Mouse (Mus musculus) heart, embryonic 14.5 days (tissue): Measurements from ENCODE around the gene Slit3. TPM values are rescaled to one million over a fixed set of nuclear protein-coding genes. Genes with fewer than 3 reads are reported as not detected.

Experiments
- ATAC-seq: fragments of 200-750 bp; cut with Nextera tagmentation; 2 replicates; pipeline ENCODE4 v1.8.0; 2017; ENCODE audit warnings: low read depth, moderate TSS enrichment; ENCODE audit not compliant: insufficient number of reproducible peaks, insufficient read depth, low FRiP score
- H3K27ac ChIP-seq, 2 experiments: fragments of 200-500 bp in 1 of 2; fragments of 300-500 bp in 1 of 2; sonication (generic) in 1 of 2; replicated peaks in 1 of 2; 2 replicates each; pipeline ENCODE4 v1.5.1; 2012 to 2014; ENCODE audit warnings: low read depth in 2 of 2, low read length in 2 of 2, control low read depth in 1 of 2, mild to moderate bottlenecking in 1 of 2, mixed read lengths in 1 of 2; ENCODE audit not compliant: control insufficient read depth in 1 of 2, insufficient read depth in 1 of 2
- H3K27me3 ChIP-seq: fragments of 300-500 bp; sonication (generic); 2 replicates; pipeline ENCODE4 v1.6.1; 2014; ENCODE audit warnings: mild to moderate bottlenecking, low read length, control low read depth; ENCODE audit not compliant: control insufficient read depth, insufficient read depth
- H3K36me3 ChIP-seq: fragments of 300-500 bp; sonication (generic); 2 replicates; pipeline ENCODE4 v1.6.1; 2014; ENCODE audit warnings: mild to moderate bottlenecking, control low read depth, low read length, mixed read lengths; ENCODE audit not compliant: control insufficient read depth, insufficient read depth
- H3K4me1 ChIP-seq, 2 experiments: fragments of 200-500 bp in 1 of 2; fragments of 300-500 bp in 1 of 2; sonication (generic) in 1 of 2; 2 replicates each; pipeline ENCODE4 v1.6.1; 2012 to 2014; ENCODE audit warnings: low read length in 2 of 2, control low read depth in 1 of 2, mixed read lengths in 1 of 2; ENCODE audit not compliant: control insufficient read depth in 2 of 2, insufficient read depth in 2 of 2
- H3K4me2 ChIP-seq: fragments of 300-500 bp; sonication (generic); 2 replicates; pipeline ENCODE4 v1.6.1; 2014; ENCODE audit warnings: mild to moderate bottlenecking, low read length
- H3K4me3 ChIP-seq, 2 experiments: fragments of 200-500 bp in 1 of 2; fragments of 300-500 bp in 1 of 2; sonication (generic) in 1 of 2; 2 replicates each; pipeline ENCODE4 v1.5.1; 2012 to 2014; ENCODE audit warnings: low read length in 2 of 2, mild to moderate bottlenecking in 2 of 2, control low read depth in 1 of 2, low read depth in 1 of 2, moderate library complexity in 1 of 2; ENCODE audit not compliant: control insufficient read depth in 1 of 2, insufficient read depth in 1 of 2
- H3K9ac ChIP-seq: fragments of 300-500 bp; sonication (generic); 2 replicates; pipeline ENCODE4 v1.6.1; 2014; ENCODE audit warnings: mild to moderate bottlenecking, low read length
- H3K9me3 ChIP-seq: fragments of 300-500 bp; sonication (generic); 2 replicates; pipeline ENCODE4 v1.6.1; 2016; ENCODE audit warnings: low read length, control low read depth; ENCODE audit not compliant: control insufficient read depth
- WGBS: fragments of 180-500 bp; shearing (Covaris S2); extraction: QIAGEN DNeasy Blood & Tissue Kit; methylation state at CpG from one replicate; pipeline ENCODE4 v1.1.7; 2014; 5-methylcytosine and 5-hydroxymethylcytosine counted together
- polyA plus RNA-seq: library from polyadenylated mRNA; unstranded; fragments of >200 nt; fragmentation: Nextera tagmentation; extraction: Ambion mirVana; gene quantifications from 2 replicates; pipeline ENCODE4 v1.2.1, GENCODE M21; 2014

Slit3 gene
- polyA plus RNA-seq, 1 experiment from 2014 or later = 25.7 TPM

DNA sequence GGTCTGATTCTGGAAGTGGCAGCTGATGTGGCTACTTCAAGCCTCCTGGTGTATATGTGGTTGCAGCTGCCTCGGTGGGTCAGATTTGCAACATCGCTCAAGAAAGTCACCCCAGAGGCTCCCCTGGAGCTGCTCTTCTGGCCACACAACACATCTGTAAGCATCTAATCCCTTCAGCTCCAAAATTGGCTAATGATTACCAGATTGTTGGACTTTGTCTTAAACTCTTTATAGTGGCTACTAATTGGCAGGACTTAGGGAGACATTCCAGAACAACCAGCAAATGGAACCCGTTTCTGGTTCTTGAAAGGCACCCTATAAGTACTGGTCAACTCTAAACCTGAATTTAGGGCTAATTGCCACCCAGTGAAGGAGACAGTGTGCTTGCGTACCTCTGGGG, 348.9 kb downstream of the Slit3 start:
- no peak overlapping the region for H3K4me2 ChIP-seq
- no peak for ATAC-seq
- WGBS = 78% methylated on average over 4 of the region's 4 CpGs

DNA sequence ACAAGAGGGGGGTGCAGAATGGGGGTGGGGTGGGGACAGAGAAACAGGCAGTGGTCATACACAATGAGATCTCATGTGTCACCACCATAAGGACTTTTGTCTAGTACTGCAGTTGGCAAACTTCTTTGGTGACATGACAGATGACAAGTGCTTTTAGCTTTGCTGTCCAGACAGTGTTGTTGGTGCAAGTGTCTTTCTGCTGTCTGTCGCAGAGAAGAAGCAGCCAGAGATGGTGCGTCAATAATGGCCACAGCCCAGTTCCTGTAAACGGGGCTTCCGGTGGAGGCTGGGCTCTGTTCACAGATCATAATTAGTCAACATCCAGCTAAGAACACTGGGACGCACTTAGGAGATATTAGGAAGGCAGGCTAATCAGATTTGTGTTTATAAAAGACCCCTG, 349.8 kb downstream of the Slit3 start:
- Histone ChIP-seq H3K4me1 (0 out of 4 replicates have a peak, but pooled peaks cover 0 to 4% of the 10 kb centered on the region in 2 experiments), H3K4me3 (no peak overlapping the region), H3K9ac (no peak overlapping the region), H3K9me3 (no peaks in the 10 kb centered on the region), H3K27me3 (no peaks in the 10 kb centered on the region), H3K4me2 (no peak overlapping the region), H3K27ac (no peak overlapping the region), H3K36me3 (no peaks in the 10 kb centered on the region)
- WGBS = 52% methylated on average over 5 of the region's 5 CpGs
- ATAC-seq = no peak

More for the DNA sequence above, 348.9 kb downstream of the Slit3 start:
- Histone ChIP-seq H3K9ac (no peak overlapping the region), H3K9me3 (no peaks in the 10 kb centered on the region), H3K27me3 (no peaks in the 10 kb centered on the region), H3K4me3 (no peak overlapping the region), H3K4me1 (0 out of 4 replicates have a peak, but pooled peaks cover 0 to 4% of the 10 kb centered on the region in 2 experiments), H3K36me3 (no peaks in the 10 kb centered on the region), H3K27ac (no peak overlapping the region)

GRCm38 (mm10) chr11:35472842-35473616, 352.0 kb downstream of the Slit3 start:
- no peak for ATAC-seq

DNA sequence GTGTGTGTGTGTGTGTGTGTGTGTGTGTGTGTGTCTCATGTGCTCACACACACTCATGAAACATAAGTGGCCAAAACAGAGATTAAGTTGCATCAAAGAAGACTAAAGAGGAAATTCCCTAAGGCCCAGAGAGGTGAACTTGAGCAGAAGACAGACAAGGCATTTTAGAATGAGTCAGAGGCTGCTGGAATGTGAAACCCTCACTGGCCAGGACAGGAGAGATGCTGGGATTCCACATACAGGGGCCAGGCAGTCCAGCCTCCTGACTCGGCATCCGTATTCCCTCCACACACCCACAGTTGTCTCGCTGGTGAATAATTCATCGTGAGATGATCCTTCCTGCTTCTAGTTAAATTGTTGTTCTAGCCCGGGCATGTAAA, 352.6 kb downstream of the Slit3 start:
- H3K9me3 ChIP-seq = no peaks in the 10 kb centered on the region
- no peak overlapping the region for H3K4me2 ChIP-seq
- no peak overlapping the region for H3K4me3 ChIP-seq
- H3K27ac ChIP-seq = no peak overlapping the region
- WGBS = 60% methylated on average over 5 of the region's 5 CpGs
- H3K36me3 ChIP-seq = no peaks in the 10 kb centered on the region
- 0 out of 4 replicates have a peak, but pooled peaks cover 0 to 4% of the 10 kb centered on the region in 2 experiments for H3K4me1 ChIP-seq
- ATAC-seq = no peak
- no peak overlapping the region for H3K9ac ChIP-seq
- no peaks in the 10 kb centered on the region for H3K27me3 ChIP-seq

More at GRCm38 (mm10) chr11:35472842-35473616, 352.0 kb downstream of the Slit3 start:
- Histone ChIP-seq H3K9ac (no peak overlapping the region), H3K4me3 (no peak overlapping the region), H3K9me3 (no peaks in the 10 kb centered on the region), H3K4me1 (0 out of 4 replicates have a peak, but pooled peaks cover 0 to 4% of the 10 kb centered on the region in 2 experiments), H3K27me3 (no peaks in the 10 kb centered on the region), H3K36me3 (no peaks in the 10 kb centered on the region), H3K27ac (no peak overlapping the region), H3K4me2 (no peak overlapping the region)
- WGBS = 74% methylated on average over 11 of the region's 11 CpGs

DNA sequence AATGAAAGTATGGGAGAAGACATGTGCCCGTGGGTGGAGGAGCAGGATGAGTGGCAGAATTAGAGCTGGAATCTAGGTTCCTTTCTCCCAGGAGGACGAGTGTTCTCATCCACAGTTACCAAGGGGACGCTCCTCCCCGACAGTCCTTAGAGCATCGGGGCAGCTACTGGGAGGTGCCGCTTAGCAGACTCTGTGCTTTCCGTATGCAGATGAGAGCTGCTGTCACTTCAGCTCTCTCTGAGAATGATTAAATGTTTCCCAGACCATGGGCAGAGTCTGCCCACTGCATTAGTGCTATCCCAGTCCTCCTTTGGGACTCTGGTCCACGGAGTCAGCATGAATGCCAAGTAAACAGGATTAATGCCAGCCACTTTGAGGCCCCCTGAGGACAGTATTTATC, 359.1 kb downstream of the Slit3 start:
- ATAC-seq = no peak
- Histone ChIP-seq H3K4me3 (no peak overlapping the region), H3K9me3 (no peaks in the 10 kb centered on the region), H3K27ac (no peak overlapping the region), H3K36me3 (no peaks in the 10 kb centered on the region), H3K4me2 (no peak overlapping the region), H3K27me3 (no peaks in the 10 kb centered on the region), H3K4me1 (no peaks in the 10 kb centered on the region), H3K9ac (no peak overlapping the region)
- 51% methylated on average over 8 of the region's 8 CpGs for WGBS

- no peaks in the 10 kb centered on the region for H3K27me3 ChIP-seq
- no peaks in the 10 kb centered on the region for H3K9me3 ChIP-seq
- H3K4me1 ChIP-seq = no peaks in the 10 kb centered on the region
- H3K4me2 ChIP-seq = no peak overlapping the region
- H3K4me3 ChIP-seq = no peak overlapping the region
- no peak for ATAC-seq
- H3K27ac ChIP-seq = no peak overlapping the region
- no peaks in the 10 kb centered on the region for H3K36me3 ChIP-seq
- no peak overlapping the region for H3K9ac ChIP-seq
- WGBS = 40% methylated on average over 9 of the region's 9 CpGs
These were observed 360.8 kb downstream of the Slit3 start for GRCm38 (mm10) chr11:35481611-35482363.

DNA sequence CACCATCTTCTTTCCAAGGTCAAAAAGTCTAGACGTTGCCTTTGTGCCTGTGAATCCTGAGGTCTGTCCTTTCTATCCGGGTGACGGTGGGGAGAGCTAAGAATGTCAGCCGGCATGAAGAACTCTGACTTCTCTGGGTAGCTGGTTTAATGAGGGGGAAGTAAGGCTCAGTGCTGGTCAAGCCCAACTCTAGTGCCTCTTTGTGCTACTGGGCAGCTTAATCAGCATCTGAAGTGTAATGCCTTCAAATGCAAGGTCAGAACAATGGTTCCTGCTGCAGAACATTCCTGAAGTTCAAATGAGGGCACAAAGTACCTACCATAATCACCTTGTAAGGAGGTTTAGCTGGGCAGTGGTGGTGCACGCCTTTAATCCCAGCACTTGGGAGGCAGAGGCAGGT, 366.9 kb downstream of the Slit3 start:
- no peaks in the 10 kb centered on the region for H3K4me1 ChIP-seq
- H3K4me3 ChIP-seq = no peak overlapping the region
- H3K27ac ChIP-seq = no peak overlapping the region
- H3K36me3 ChIP-seq = no peaks in the 10 kb centered on the region
- H3K4me2 ChIP-seq = no peak overlapping the region
- no peaks in the 10 kb centered on the region for H3K9me3 ChIP-seq
- no peaks in the 10 kb centered on the region for H3K27me3 ChIP-seq
- no peak for ATAC-seq
- WGBS = 77% methylated on average over 5 of the region's 5 CpGs
- no peak overlapping the region for H3K9ac ChIP-seq
